Mouse (Mus musculus) cerebellum, postnatal 14 days (tissue): Measurements from ENCODE around the gene Cideb.
A peak's percentile ranks its signal among the peaks of the same experiment; 100 is the strongest.

Experiments
- DNase-seq, 2 experiments: peaks; one replicate each; pipeline ENCODE4 v3.0.0; 2021; ENCODE audit warnings: mixed read lengths in 2 of 2

Gene Cideb

DNA sequence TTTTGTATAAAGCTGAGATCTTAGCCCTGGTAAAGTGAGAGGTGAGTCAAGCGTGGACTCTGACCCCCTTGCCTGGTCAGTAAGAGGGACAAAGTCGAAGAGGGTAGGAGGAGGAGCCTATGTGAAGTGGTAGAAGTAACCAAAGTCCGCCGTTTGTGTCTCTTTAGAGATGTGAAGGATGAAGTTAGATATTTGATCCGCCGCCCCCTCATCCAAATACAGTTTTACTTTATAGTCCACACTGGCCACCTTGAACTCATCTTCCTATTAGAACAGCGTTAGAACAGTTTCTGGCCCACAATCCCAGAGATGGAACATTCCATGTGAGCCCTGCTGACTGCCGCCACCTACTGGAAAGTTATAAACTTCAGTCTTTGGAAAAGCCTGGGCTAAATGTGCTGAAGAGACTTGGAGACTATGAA is at the start of gene Cideb:
TSS of gene Cideb (minus strand) at position 96 of the 422 bp plus-strand sequence.
- DNase-seq: peak; percentile 59 to 67

DNA sequence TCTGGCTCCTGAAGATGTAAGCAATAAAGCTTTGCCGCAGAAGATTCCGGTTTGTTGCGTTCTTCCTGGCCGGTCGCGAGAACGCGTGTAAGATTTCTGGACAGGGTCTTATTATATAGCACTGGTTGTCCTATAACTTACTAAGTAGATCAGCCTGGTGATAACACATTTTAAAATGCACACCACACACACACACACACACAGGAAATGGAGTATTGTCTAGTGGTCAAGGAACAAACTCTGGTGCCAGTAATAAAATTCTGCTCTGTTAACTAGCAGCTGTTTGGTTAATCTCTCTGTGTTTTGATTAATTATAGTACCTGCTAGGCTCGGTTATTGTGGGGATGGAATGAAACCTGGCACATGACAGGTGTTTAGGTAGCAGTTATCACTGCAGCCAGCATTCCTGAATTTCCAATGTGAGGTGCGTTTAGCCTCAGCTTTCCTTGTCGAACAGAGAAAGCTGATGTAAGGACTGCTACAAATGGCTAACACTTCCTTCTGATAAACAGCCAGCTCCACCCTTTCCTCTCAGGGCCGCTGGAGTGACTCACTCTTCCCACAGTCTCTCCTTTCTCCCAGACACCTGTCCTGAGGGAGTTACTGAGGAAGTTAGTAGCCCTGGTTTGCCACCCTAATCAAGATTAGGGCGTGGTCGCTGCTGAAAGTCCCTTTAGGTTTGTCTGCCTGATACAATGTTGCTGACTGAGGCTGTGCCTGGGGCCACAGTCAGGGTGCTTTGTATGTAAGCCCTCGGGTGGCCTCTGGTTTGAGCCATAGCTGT is 37.3 kb upstream of the Cideb start:
- DNase-seq: no peak

GRCm38 (mm10) chr14:55793946-55794345 is 35.7 kb upstream of the Cideb start:
- DNase-seq: peak in 1 of 2 experiments; percentile 1

- DNase-seq: no peak
Measured at GRCm38 (mm10) chr14:55793461-55793860, 35.2 kb upstream of the Cideb start.

- DNase-seq: peak in 1 of 2 experiments; percentile 1
Measured at GRCm38 (mm10) chr14:55788256-55789050, 30.2 kb upstream of the Cideb start, which contains the start of gene Ripk3. Gene Ripk3, minus strand, starts transcription at chr14:55788865.

- peak in 1 of 2 experiments; percentile 0 for DNase-seq
Measured at GRCm38 (mm10) chr14:55787731-55788130, 29.5 kb upstream of the Cideb start.

DNA sequence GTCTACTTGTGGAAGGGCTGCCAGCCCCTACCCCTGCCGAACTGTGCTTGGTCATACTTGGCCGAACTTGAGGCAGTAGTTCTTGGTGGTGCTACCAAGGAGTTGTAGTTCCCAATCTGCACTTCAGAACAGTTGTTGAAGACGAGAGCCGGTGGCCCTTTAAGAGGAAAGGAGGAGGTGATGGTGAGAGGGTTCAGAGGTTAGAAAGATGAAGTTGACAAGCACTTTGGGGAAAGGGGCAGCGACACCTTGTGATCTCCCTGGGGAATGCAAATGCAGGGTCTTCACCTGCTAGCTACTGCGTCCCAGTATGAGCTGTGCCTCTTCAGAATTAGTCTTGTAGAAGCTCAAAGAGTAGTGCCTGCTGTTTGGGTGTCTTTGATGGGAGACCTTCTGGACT is 26.9 kb upstream of the Cideb start:
- DNase-seq: no peak

GRCm38 (mm10) chr14:55783958-55784235 is 25.6 kb upstream of the Cideb start, which contains the start of gene Adcy4:
Gene Adcy4, minus strand, starts transcription at chr14:55784095.
- peak in 1 of 2 experiments; percentile 0 for DNase-seq

- peak in 1 of 2 experiments; percentile 4 for DNase-seq
Measured at GRCm38 (mm10) chr14:55783171-55783957, 25.1 kb upstream of the Cideb start.

DNA sequence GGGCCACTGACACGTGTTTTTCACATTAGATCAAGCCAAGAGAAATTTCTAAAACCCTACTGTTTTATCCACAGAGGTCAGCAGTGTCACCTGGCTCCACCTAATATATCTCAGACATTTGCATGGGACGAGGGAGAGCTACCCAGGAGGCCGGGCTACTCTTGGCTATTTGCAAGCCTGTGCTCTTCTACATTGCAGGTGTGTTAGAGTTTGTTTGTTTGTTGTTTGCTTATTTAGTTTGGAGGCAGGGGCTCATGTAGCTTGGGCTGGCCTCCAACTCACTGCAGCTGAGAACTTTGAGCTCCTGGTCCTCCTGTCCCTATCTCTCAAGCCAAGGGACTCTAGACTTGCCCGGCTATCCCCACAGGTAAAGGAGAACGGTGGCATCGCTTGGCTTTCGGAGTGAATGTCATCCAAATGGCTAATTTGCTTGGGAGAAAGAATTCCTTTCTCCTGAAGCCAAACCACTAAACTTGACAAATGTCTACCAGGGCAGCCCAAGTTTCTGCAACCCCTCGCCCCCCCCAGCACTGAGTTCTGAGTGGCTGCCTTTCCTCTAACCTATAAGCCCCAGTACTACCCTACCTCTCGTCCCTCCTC is 24.2 kb upstream of the Cideb start:
- no peak for DNase-seq

GRCm38 (mm10) chr14:55781310-55781709 is 23.1 kb upstream of the Cideb start:
- DNase-seq: peak; percentile 76 to 79

DNA sequence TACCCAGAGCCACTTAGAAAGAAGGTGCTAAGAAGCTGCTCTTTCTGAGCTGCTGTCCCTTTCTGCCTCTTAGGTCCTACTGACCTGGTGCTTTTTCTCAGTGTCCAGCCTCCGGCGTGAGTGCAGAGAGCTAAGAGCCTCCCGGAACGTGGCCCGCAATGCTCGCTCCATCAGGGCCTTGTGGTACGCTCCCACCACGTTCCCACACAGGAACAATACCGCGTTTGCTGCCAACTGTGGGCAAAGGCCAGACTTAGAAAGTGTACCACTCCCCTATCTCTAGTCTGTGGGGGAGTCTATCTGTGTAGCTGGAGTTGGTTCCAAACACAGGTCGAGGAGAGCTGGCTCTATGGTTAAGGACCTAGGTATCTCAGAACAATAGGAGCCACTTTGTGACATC is 22.5 kb upstream of the Cideb start:
- peak in 1 of 2 experiments; percentile 12 for DNase-seq

GRCm38 (mm10) chr14:55779656-55780055 is 21.4 kb upstream of the Cideb start:
- peak in 1 of 2 experiments; percentile 4 for DNase-seq

- DNase-seq: peak in 1 of 2 experiments; percentile 1
Measured at GRCm38 (mm10) chr14:55778686-55779085, 20.4 kb upstream of the Cideb start.

GRCm38 (mm10) chr14:55777806-55778205 is 19.5 kb upstream of the Cideb start:
- peak in 1 of 2 experiments; percentile 2 for DNase-seq

DNA sequence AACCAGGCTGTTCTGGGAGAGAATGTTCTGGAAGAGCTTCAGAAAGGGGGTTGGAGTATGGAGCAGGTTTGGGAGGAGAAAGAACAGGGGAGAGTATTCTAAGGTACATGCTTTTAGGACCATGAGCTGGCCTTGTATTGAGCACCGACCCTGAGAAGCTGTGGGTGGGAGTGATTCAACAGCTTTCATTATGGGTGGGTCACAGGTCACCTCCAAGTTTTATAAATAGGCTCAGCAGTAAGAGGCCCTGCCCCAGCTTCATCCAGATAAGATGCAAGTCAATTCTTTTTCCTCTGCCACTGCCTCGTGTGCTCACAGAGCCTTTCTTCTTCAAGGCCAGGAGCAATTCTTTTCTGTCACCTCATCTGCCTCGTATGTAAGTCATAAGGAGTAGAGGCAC is 18.9 kb upstream of the Cideb start:
- no peak for DNase-seq

DNA sequence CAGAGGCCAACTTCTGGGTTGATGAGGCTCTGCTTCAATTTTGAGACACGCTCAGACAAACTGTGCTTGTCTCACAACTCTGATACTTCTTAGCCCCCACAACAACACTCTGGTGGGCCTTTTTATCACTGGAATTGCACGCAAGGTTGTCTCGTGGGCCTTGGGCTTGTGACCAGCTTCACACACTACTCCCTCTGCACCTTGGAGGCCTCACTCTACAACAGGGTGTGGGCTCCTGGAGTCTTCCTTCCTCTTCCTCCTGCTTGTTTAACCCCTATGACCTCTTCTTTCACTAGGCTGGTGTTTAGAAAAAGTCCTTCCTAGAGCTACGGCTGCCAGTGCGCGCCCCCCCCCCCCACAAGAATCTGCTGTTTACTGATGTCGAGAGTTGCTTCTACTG is 18.5 kb upstream of the Cideb start:
- DNase-seq: peak in 1 of 2 experiments; percentile 1

GRCm38 (mm10) chr14:55769087-55769703 is 10.9 kb upstream of the Cideb start:
- DNase-seq: no peak

GRCm38 (mm10) chr14:55768555-55768954 is 10.3 kb upstream of the Cideb start:
- no peak for DNase-seq

DNA sequence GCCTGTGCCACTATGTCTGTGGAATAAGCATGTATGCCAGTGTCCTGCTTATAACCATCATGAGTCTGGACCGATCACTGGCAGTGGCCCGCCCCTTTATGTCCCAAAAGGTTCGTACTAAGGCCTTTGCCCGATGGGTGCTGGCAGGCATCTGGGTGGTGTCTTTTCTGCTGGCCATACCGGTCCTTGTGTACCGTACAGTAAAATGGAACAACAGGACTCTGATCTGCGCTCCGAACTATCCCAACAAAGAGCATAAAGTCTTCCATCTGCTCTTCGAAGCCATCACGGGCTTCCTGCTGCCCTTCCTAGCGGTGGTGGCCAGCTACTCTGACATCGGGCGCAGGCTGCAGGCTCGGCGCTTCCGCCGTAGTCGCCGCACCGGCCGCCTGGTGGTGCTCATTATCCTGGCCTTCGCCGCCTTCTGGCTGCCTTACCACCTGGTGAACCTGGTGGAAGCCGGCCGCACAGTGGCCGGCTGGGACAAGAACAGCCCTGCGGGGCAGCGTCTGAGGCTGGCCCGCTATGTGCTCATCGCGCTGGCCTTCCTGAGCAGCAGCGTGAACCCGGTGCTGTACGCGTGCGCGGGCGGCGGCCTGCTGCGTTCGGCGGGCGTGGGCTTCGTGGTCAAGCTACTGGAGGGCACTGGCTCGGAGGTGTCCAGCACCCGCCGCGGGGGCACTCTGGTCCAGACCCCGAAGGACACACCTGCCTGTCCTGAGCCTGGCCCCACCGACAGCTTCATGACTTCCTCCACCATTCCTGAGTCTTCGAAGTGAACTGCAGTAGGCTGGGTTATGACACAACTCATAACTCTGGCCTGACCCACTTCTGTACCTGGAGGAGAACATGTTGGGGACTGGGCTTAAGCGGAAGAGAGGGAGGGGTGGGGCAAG is 9.5 kb upstream of the Cideb start:
- DNase-seq: peak; percentile 75 to 82

DNA sequence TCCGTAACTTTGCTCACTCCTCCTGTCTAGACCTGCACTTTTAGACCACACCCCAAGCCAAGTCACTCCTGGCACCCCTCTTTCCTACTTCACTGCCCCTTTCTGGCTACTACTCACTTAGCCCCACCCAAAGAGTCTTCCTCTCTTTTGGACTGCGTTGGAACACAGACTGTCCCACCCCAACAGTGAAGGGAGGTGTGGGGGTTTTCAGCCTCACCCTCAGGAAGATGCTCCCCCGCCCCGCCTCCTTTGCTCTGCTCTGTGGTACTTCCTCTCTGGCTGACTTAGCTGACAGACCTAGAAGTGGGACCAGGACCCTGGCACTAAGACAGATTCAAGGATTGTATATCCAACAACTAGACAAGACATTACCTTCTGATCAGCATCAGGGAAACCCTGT is 7.4 kb upstream of the Cideb start, which contains the start of gene Ltb4r1:
TSS of gene Ltb4r1 (plus strand) at position 267 of the 400 bp plus-strand sequence.
- no peak for DNase-seq
